12 mouse cellular contexts compared by ENCODE assay signal in the genomic region with DNA sequence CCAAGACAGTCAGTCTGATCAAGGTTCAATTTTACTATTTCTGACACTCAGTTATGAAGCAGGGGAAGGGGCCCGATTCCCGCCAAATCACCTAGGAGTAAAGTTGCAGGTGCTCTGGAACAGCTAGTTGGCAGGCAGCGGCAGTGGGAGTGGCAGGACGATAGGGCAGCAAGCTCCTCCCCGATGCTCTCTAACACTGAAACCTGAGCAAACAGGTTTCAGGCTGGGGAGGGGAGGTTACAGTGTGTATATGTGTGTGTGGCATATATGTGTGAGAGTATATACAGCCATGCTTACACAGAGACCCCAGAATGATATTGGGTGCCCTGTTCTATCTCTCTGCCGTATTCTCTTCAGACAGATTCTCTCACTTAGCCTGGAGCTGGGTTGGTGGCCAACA. TPM values are rescaled to one million over a fixed set of nuclear protein-coding genes. Genes with fewer than 3 reads are reported as not detected.
"Had no signal": no experiment of that assay in that cellular context is flagged by ENCODE, and none has a peak within 500 bp of the region (broad histone marks: within the 10 kb centered on the region; RNA-seq: fewer than 3 reads in every experiment).

No protein-coding gene starts in this region.

RNA-seq across cellular contexts. Expression of a gene that starts 48.0 kb away (rescaled TPM):
- total RNA-seq: neutrophil, adult 5-6 weeks had no signal
- polyA plus RNA-seq: neural tube, embryonic 13.5 days; neural tube, embryonic 14.5 days; neural tube, embryonic 15.5 days; small intestine, adult 2 months; stomach, embryonic 14.5 days; stomach, embryonic 15.5 days; stomach, embryonic 16.5 days; stomach, postnatal 0 days; testis, adult 2 months; thymus, postnatal 0 days; urinary bladder, adult 2 months had no signal

RNA-seq across cellular contexts. Expression of a gene that starts 53.9 kb away (rescaled TPM):
- total RNA-seq: neutrophil, adult 5-6 weeks had no signal
- polyA plus RNA-seq: neural tube, embryonic 13.5 days; neural tube, embryonic 14.5 days; neural tube, embryonic 15.5 days; small intestine, adult 2 months; stomach, embryonic 14.5 days; stomach, embryonic 15.5 days; stomach, embryonic 16.5 days; stomach, postnatal 0 days; thymus, postnatal 0 days had no signal
